Mouse (Mus musculus) liver, embryonic 14.5 days (tissue): ENCODE measurements around the gene Dock8. TPM values are rescaled to one million over a fixed set of nuclear protein-coding genes. Genes with fewer than 3 reads are reported as not detected.
A peak's percentile ranks its signal among the peaks of the same experiment; 100 is the strongest.

Experiments
- ATAC-seq: fragments of 200-750 bp; cut with Nextera tagmentation; 2 replicates; pipeline ENCODE4 v1.8.0; 2017; ENCODE audit warnings: moderate number of reproducible peaks, mild to moderate bottlenecking, moderate library complexity; ENCODE audit not compliant: insufficient read depth
- DNase-seq, 3 experiments: peaks; one replicate each; pipeline ENCODE4 v3.0.0-alpha.2; 2012 to 2013; ENCODE audit warnings: low read depth in 3 of 3, low spot score in 3 of 3
- H3K27ac ChIP-seq: fragments of 300-500 bp; sonication (generic); 2 replicates; pipeline ENCODE4 v1.5.1; 2014; ENCODE audit warnings: moderate library complexity, mild to moderate bottlenecking, control low read depth, inconsistent platforms
- H3K27me3 ChIP-seq: fragments of 300-500 bp; sonication (generic); 2 replicates; pipeline ENCODE4 v1.6.1; 2014; ENCODE audit warnings: mild to moderate bottlenecking, low read length, moderate library complexity; ENCODE audit not compliant: control insufficient read depth, insufficient read depth
- H3K36me3 ChIP-seq: fragments of 300-500 bp; sonication (generic); replicated peaks from 2 replicates; pipeline ENCODE4 v1.6.1; 2014; ENCODE audit warnings: low read depth; ENCODE audit not compliant: control insufficient read depth, insufficient read depth
- H3K4me1 ChIP-seq, 2 experiments: fragments of 200-500 bp in 1 of 2; fragments of 300-500 bp in 1 of 2; sonication (generic) in 1 of 2; replicated peaks; 2 replicates each; pipeline ENCODE4 v1.6.1; 2012 to 2014; ENCODE audit warnings: antibody characterized with exemption in 1 of 2, inconsistent platforms in 1 of 2, low read length in 1 of 2; ENCODE audit not compliant: control insufficient read depth in 2 of 2, insufficient read depth in 2 of 2
- H3K4me2 ChIP-seq: fragments of 300-500 bp; sonication (generic); 2 replicates; pipeline ENCODE4 v1.6.1; 2014; ENCODE audit warnings: low read depth, mild to moderate bottlenecking, control low read depth, moderate library complexity
- H3K4me3 ChIP-seq, 2 experiments: fragments of 200-500 bp in 1 of 2; fragments of 300-500 bp in 1 of 2; sonication (generic) in 1 of 2; 2 replicates each; pipeline ENCODE4 v1.5.1; 2012 to 2014; ENCODE audit warnings: low read depth in 2 of 2, low read length in 2 of 2, mild to moderate bottlenecking in 2 of 2, control low read depth in 1 of 2, inconsistent platforms in 1 of 2, moderate library complexity in 1 of 2; ENCODE audit not compliant: insufficient read depth in 1 of 2
- H3K9ac ChIP-seq: fragments of 300-500 bp; sonication (generic); replicated peaks from 2 replicates; pipeline ENCODE4 v1.6.1; 2014; ENCODE audit warnings: mild to moderate bottlenecking, control low read depth, moderate library complexity
- H3K9me3 ChIP-seq: fragments of 300-500 bp; sonication (generic); 2 replicates; pipeline ENCODE4 v1.6.1; 2016; ENCODE audit warnings: low read length, mixed read lengths; ENCODE audit not compliant: control insufficient read depth
- CTCF ChIP-seq: IDR thresholded peaks from 2 replicates; pipeline ENCODE4 v1.5.1; 2016; ENCODE audit warnings: antibody characterized with exemption, low read depth, control low read depth
- EP300 ChIP-seq: IDR thresholded peaks from 2 replicates; pipeline ENCODE4 v1.6.1; 2016; ENCODE audit warnings: antibody characterized with exemption, low read depth
- WGBS: fragments of 180-500 bp; shearing (Covaris S2); extraction: QIAGEN DNeasy Blood & Tissue Kit; methylation state at CpG from one replicate; pipeline ENCODE4 v1.1.7; 2014; ENCODE audit not compliant: insufficient replicate concordance; 5-methylcytosine and 5-hydroxymethylcytosine counted together
- polyA plus RNA-seq, 2 experiments: library from polyadenylated mRNA; depleted of rRNA in 1 of 2; stranded (reverse) in 1 of 2; unstranded in 1 of 2; fragments of >200 nt; fragmentation: Nextera tagmentation in 1 of 2; extraction: Ambion mirVana in 1 of 2; gene quantifications; 2 replicates each; pipeline versions ENCODE4 v1.2.1 to v1.2.3; 2012 to 2014

The Dock8 gene
- polyA plus RNA-seq, 2 experiments, result 3.4 to 5.9 TPM

DNA sequence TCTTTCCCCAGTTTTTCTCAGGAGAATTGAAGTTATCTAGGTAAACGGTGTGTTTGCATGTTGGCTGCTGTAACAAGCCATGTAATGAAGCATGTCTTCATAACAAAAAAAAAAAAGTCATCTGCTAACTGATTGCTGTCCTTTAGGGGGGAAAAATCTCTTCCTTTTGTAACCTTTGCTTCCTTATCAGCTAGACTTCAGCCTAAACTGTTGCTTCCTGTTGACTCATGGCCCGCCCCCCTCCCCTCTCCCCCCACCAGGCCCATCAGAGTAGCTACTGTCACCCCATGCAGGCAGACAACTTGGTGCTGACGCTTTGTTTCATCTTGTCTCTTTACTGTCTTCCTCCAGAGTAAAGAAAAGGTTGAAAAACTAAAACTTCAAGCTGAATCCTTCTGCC is 95.8 kb downstream of the Dock8 start:
- Histone ChIP-seq H3K4me2 (peak overlapping the region; percentile 42), H3K27me3 (no peaks in the 10 kb centered on the region), H3K27ac (no peak overlapping the region), H3K36me3 (no peaks in the 10 kb centered on the region), H3K4me1 (peaks cover 2 to 20% of the 10 kb centered on the region in 2 experiments; a peak in 1 of 4 replicates), H3K9ac (no peak overlapping the region), H3K4me3 (peak overlapping the region; percentile 14 to 35), H3K9me3 (no peaks in the 10 kb centered on the region)
- DNase-seq, result no peak
- WGBS, result 0% methylated on average over 3 of the region's 3 CpGs
- ATAC-seq, result no peak; the same call in 1 of the 2 replicates
- TF ChIP-seq CTCF, result no peak
- no peak for TF ChIP-seq EP300

DNA sequence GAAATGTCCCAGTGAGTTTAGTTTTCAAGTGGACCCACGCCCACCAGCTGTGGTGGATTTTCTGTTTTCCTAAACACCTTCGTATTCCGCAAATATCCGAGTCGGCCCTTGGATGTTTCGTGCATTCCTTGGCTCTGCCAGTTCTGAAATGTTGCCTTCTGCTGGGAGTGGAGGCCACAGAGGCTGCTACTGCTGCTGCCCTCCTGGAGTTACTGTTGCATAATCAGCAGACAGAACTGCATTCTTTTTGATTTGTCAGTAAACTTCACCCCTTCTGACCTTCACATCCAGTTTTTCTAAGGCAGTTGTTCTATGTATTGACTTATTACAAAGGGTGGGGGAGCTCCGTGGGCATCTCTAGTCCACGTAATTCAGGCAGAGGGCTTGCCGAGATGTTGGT is 97.0 kb downstream of the Dock8 start:
- H3K9me3 ChIP-seq, result no peaks in the 10 kb centered on the region
- H3K4me3 ChIP-seq, result peak overlapping the region in 1 of 2 experiments; percentile 35; a peak in 1 of 4 replicates
- H3K36me3 ChIP-seq, result no peaks in the 10 kb centered on the region
- 75% methylated on average over 9 of the region's 9 CpGs for WGBS
- H3K27me3 ChIP-seq, result no peaks in the 10 kb centered on the region
- DNase-seq (no peak), ATAC-seq (no peak)
- TF ChIP-seq CTCF, result no peak
- no peak for TF ChIP-seq EP300
- H3K27ac ChIP-seq, result no peak overlapping the region
- H3K4me1 ChIP-seq, result peaks cover 2 to 20% of the 10 kb centered on the region in 2 experiments; a peak in 1 of 4 replicates
- no peak overlapping the region for H3K9ac ChIP-seq
- peak overlapping the region; percentile 42 for H3K4me2 ChIP-seq

DNA sequence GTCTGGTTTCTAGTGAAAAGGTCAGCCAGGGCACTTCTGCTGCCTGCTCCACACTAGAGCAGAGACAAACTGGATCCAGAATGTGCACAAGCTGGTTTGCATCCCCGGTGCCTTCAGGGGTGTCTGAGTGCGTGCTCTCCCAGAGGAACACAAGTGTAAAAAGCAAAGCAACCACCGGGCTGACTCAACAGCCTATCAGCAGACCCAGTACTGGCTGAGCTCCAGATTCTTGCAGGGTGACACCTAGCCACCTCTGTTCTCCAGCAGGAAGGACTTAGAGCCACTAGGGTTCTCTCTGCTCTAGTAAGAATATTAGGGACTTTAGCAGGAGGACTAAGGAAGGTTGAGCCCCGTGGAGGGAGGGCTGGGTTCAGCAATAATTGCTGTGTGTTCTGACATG is 97.7 kb downstream of the Dock8 start:
- WGBS, result 51% methylated on average over 4 of the region's 4 CpGs
- Histone ChIP-seq H3K4me1 (peaks cover 2 to 20% of the 10 kb centered on the region in 2 experiments; a peak in 1 of 4 replicates), H3K9ac (no peak overlapping the region), H3K36me3 (no peaks in the 10 kb centered on the region), H3K27ac (no peak overlapping the region), H3K4me2 (no peak overlapping the region), H3K9me3 (no peaks in the 10 kb centered on the region), H3K4me3 (no peak overlapping the region), H3K27me3 (no peaks in the 10 kb centered on the region)
- TF ChIP-seq EP300 (no peak), CTCF (no peak)
- ATAC-seq (no peak), DNase-seq (no peak)

DNA sequence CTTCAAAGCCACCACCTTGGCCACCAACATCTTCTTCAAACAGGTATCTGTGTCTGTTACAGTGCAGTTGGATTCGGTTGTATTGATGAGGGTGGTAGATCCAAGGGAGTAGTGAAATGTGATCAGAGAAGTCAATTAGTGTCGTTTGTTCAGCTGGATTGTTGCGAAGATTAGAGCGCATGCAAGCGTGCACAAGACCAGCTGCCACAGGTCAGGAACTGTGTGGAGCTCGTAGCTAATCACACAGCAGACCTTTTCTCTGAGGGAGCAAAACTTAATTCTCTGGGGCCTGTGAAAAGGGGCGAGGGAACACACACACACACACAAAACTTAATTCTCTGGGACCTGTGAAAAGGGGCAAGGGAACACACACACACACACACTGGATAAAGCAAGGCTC is 98.2 kb downstream of the Dock8 start:
- TF ChIP-seq EP300 (no peak), CTCF (no peak)
- Histone ChIP-seq H3K27me3 (no peaks in the 10 kb centered on the region), H3K4me2 (no peak overlapping the region), H3K4me1 (peaks cover 2 to 20% of the 10 kb centered on the region in 2 experiments; a peak in 1 of 4 replicates), H3K9ac (no peak overlapping the region), H3K27ac (no peak overlapping the region), H3K9me3 (no peaks in the 10 kb centered on the region), H3K36me3 (no peaks in the 10 kb centered on the region), H3K4me3 (no peak overlapping the region)
- 64% methylated on average over 7 of the region's 7 CpGs for WGBS
- no peak for ATAC-seq
- no peak for DNase-seq

DNA sequence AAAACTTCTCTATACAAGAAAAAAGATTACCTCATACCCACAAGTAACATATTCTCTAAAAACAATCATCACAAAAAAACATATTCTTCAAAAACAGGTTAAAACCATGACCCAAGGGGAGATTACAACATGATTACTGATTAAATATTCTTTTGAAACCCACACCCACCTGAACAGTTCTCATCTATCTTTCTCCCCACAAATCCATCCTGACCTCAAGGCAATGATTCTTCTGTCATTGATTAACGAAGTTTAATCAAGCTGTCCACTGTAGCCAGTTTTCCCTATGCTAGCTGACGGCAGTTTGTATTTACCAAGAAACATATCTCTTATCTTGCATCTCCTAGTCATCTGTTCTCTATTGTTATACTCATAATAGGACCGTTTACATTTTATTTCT is 98.6 kb downstream of the Dock8 start:
- DNase-seq (no peak), ATAC-seq (no peak)
- H3K9me3 ChIP-seq, result no peaks in the 10 kb centered on the region
- H3K4me3 ChIP-seq, result no peak overlapping the region
- no peaks in the 10 kb centered on the region for H3K36me3 ChIP-seq
- peaks cover 2 to 20% of the 10 kb centered on the region in 2 experiments; a peak in 1 of 4 replicates for H3K4me1 ChIP-seq
- 58% methylated on average over 3 of the region's 3 CpGs for WGBS
- TF ChIP-seq EP300, result no peak
- TF ChIP-seq CTCF, result no peak
- no peak overlapping the region for H3K9ac ChIP-seq
- no peaks in the 10 kb centered on the region for H3K27me3 ChIP-seq
- no peak overlapping the region for H3K27ac ChIP-seq
- H3K4me2 ChIP-seq, result no peak overlapping the region
